In genomic region chr11:69172606-69173005, GRCm38 (mm10) we compare ENCODE assay signal across 33 mouse cellular contexts. TPM values are rescaled to one million over a fixed set of nuclear protein-coding genes. Genes with fewer than 3 reads are reported as not detected.
A peak's percentile ranks its signal among the peaks of the same experiment; 100 is the strongest.
DNase-seq lines count a peak whose midpoint lies in the region; ATAC-seq lines count a peak whose summit lies in the region.
"Had no signal": no experiment of that assay in that cellular context is flagged by ENCODE, and none has a peak within 500 bp of the region (broad histone marks: within the 10 kb centered on the region; RNA-seq: fewer than 3 reads in every experiment).

No protein-coding gene starts in this region.

- no peaks in the 10 kb centered on the region for H3K4me1 ChIP-seq in heart, embryonic 10.5 days
- no peaks in the 10 kb centered on the region for H3K4me1 ChIP-seq in hindbrain, embryonic 14.5 days (replicated peaks; ENCODE audit: control insufficient read depth, insufficient read depth, low read length)
- H3K4me1 ChIP-seq: hindbrain, embryonic 10.5 days; hindbrain, embryonic 13.5 days had no signal

- WGBS in heart, embryonic 10.5 days = 82% methylated on average over 2 of the region's 2 CpGs
- WGBS in hindbrain, embryonic 14.5 days = 90% methylated on average over 2 of the region's 2 CpGs

- no peaks in the 10 kb centered on the region for H3K9me3 ChIP-seq in heart, embryonic 10.5 days
- H3K9me3 ChIP-seq in hindbrain, embryonic 14.5 days (ENCODE audit: control insufficient read depth, low read length) = no peaks in the 10 kb centered on the region
- H3K9me3 ChIP-seq: forebrain, embryonic 10.5 days; hindbrain, embryonic 10.5 days; hindbrain, embryonic 13.5 days had no signal

- H3K27me3 ChIP-seq in heart, embryonic 10.5 days (ENCODE audit: insufficient read depth, poor library complexity, severe bottlenecking) = peaks cover 33% of the 10 kb centered on the region
- H3K27me3 ChIP-seq in hindbrain, embryonic 14.5 days (ENCODE audit: control insufficient read depth, insufficient read depth, low read length) = no peaks in the 10 kb centered on the region
- H3K27me3 ChIP-seq: hindbrain, embryonic 13.5 days had no signal

- intact Hi-C loops in heart, postnatal 14 days (cut with DNase I) = no loop called here

- no peak overlapping the region for H3K9ac ChIP-seq in hindbrain, embryonic 14.5 days
- H3K9ac ChIP-seq: forebrain, postnatal 0 days; hindbrain, embryonic 13.5 days had no signal

- no peak overlapping the region for H3K4me3 ChIP-seq in heart, embryonic 10.5 days
- H3K4me3 ChIP-seq in hindbrain, embryonic 14.5 days (replicated peaks; ENCODE audit: low read length) = no peak overlapping the region
- H3K4me3 ChIP-seq: forebrain, embryonic 10.5 days; heart, adult 2 months; hindbrain, embryonic 10.5 days; hindbrain, embryonic 13.5 days had no signal

- H3K36me3 ChIP-seq in heart, embryonic 10.5 days = no peaks in the 10 kb centered on the region
- H3K36me3 ChIP-seq in hindbrain, embryonic 14.5 days (replicated peaks; ENCODE audit: control insufficient read depth, insufficient read depth) = no peaks in the 10 kb centered on the region
- H3K36me3 ChIP-seq: forebrain, embryonic 10.5 days; hindbrain, embryonic 10.5 days; hindbrain, embryonic 13.5 days had no signal

- DNase-seq in adrenal gland, postnatal 14 days = peak; percentile 17
- no peak for DNase-seq in adrenal gland, adult 18-20 months (ENCODE audit: low spot score in 2 of 2)
- peak; percentile 73 for DNase-seq in heart, embryonic 10.5 days (ENCODE audit: low spot score)
- DNase-seq in heart, postnatal 14 days = no peak
- DNase-seq in 3T3-L1 (ENCODE audit: low read depth, low spot score) = peak; percentile 68
- DNase-seq in NIH3T3 (ENCODE audit: low read depth) = peak; percentile 17
- no peak for DNase-seq in hindbrain, embryonic 14.5 days (ENCODE audit: low spot score)
- DNase-seq: B cell, adult 2 months; cerebellum, adult 11-12 months; cerebellum, adult 8-10 months; cerebellum, postnatal 10 days; forebrain, postnatal 0 days; gastrocnemius, postnatal 36 days; heart, postnatal 36 days; kidney, adult 18-20 months; kidney, adult 9 months had no signal

- H3K4me2 ChIP-seq in hindbrain, embryonic 14.5 days (replicated peaks) = no peak overlapping the region
- H3K4me2 ChIP-seq: heart, embryonic 11.5 days; hindbrain, embryonic 13.5 days had no signal

- H3K27ac ChIP-seq in heart, embryonic 10.5 days = no peak overlapping the region
- H3K27ac ChIP-seq in hindbrain, embryonic 14.5 days = no peak overlapping the region
- H3K27ac ChIP-seq: forebrain, embryonic 10.5 days; heart, adult 2 months; hindbrain, embryonic 10.5 days; hindbrain, embryonic 13.5 days; hindbrain, postnatal 0 days had no signal

- no peak for ATAC-seq in hindbrain, embryonic 14.5 days (ENCODE audit: low FRiP score)
- ATAC-seq: activated CD4-positive, CD25-positive, alpha-beta regulatory T cell, adult 4 months; forebrain, embryonic 14.5 days; forebrain, postnatal 0 days; hindbrain, postnatal 0 days; inflammation-experienced regulatory T-cells, adult 6 months; intestine, embryonic 16.5 days had no signal

RNA-seq across cellular contexts. Expression of gene Alox12b, which starts 15.8 kb away (rescaled TPM):
- not detected in 2 replicates for total RNA-seq in adrenal gland, postnatal 14 days (2021)
- total RNA-seq in adrenal gland, adult 18-20 months (2021) = not detected
- not detected in 2 replicates for polyA plus RNA-seq in heart, embryonic 10.5 days (2016; fragmentation: Nextera tagmentation; extraction: Ambion mirVana)
- total RNA-seq in heart, postnatal 14 days (2021) = not detected
- 0.59 and 0.60 TPM in 2 replicates for polyA plus RNA-seq in hindbrain, embryonic 14.5 days (2014; fragmentation: Nextera tagmentation; extraction: Ambion mirVana)
- total RNA-seq: gastrocnemius, adult 8-10 months; gastrocnemius, postnatal 36 days; granulocyte monocyte progenitor cell, adult 5-6 weeks; heart, adult 2 months; heart, postnatal 36 days; MEL had no signal
- polyA plus RNA-seq: activated CD4-positive, CD25-positive, alpha-beta regulatory T cell, adult 4 months; forebrain, embryonic 14.5 days; heart, embryonic 11.5 days; heart, embryonic 14.5 days; heart, postnatal 0 days; hindbrain, embryonic 10.5 days; inflammation-experienced regulatory T-cells, adult 6 months had no signal

RNA-seq across cellular contexts. Expression of gene Alox8, which starts 25.0 kb away (rescaled TPM):
- 0.19 TPM in 1 of 2 replicates, not detected in the other for total RNA-seq in adrenal gland, postnatal 14 days (2021)
- total RNA-seq in adrenal gland, adult 18-20 months (2021) = not detected
- 1.1 and 1.2 TPM in 2 replicates for polyA plus RNA-seq in heart, embryonic 10.5 days (2016; fragmentation: Nextera tagmentation; extraction: Ambion mirVana)
- total RNA-seq in heart, postnatal 14 days (2021) = 1 to 10 TPM in 1 of 2 experiments, under 1 TPM in 1; 0.88 to 1.7 TPM
- 0.25 and 0.30 TPM in 2 replicates for polyA plus RNA-seq in hindbrain, embryonic 14.5 days (2014; fragmentation: Nextera tagmentation; extraction: Ambion mirVana)
- total RNA-seq: gastrocnemius, adult 8-10 months; gastrocnemius, postnatal 36 days; granulocyte monocyte progenitor cell, adult 5-6 weeks had no signal
- polyA plus RNA-seq: embryonic facial prominence, embryonic 11.5 days; embryonic facial prominence, embryonic 14.5 days; hindbrain, embryonic 10.5 days had no signal

RNA-seq across cellular contexts. Expression of gene Aloxe3, which starts 46.9 kb away (rescaled TPM):
- total RNA-seq in adrenal gland, postnatal 14 days (2021) = 1.2 and 1.6 TPM in 2 replicates
- total RNA-seq in adrenal gland, adult 18-20 months (2021) = 1 to 10 TPM; 1.1 to 1.6 TPM
- 0.16 and 0.25 TPM in 2 replicates for polyA plus RNA-seq in heart, embryonic 10.5 days (2016; fragmentation: Nextera tagmentation; extraction: Ambion mirVana)
- total RNA-seq in heart, postnatal 14 days (2021) = not detected
- polyA plus RNA-seq in hindbrain, embryonic 14.5 days (2014; fragmentation: Nextera tagmentation; extraction: Ambion mirVana) = 4.3 and 4.9 TPM in 2 replicates
- total RNA-seq: gastrocnemius, postnatal 36 days; granulocyte monocyte progenitor cell, adult 5-6 weeks; heart, postnatal 36 days; MEL had no signal
- polyA plus RNA-seq: heart, postnatal 0 days had no signal

RNA-seq across cellular contexts. Expression of gene 9130213A22Rik, which starts 50.2 kb away (rescaled TPM):
- total RNA-seq in adrenal gland, postnatal 14 days (2021) = 0.38 and 0.41 TPM in 2 replicates
- under 1 TPM; 0.43 to 0.61 TPM for total RNA-seq in adrenal gland, adult 18-20 months (2021)
- polyA plus RNA-seq in heart, embryonic 10.5 days (2016; fragmentation: Nextera tagmentation; extraction: Ambion mirVana) = 0.16 and 0.17 TPM in 2 replicates
- under 1 TPM; 0.33 to 0.44 TPM for total RNA-seq in heart, postnatal 14 days (2021)
- polyA plus RNA-seq in hindbrain, embryonic 14.5 days (2014; fragmentation: Nextera tagmentation; extraction: Ambion mirVana) = 0.39 and 0.56 TPM in 2 replicates
- total RNA-seq: gastrocnemius, postnatal 36 days; granulocyte monocyte progenitor cell, adult 5-6 weeks had no signal
- polyA plus RNA-seq: activated CD4-positive, CD25-positive, alpha-beta regulatory T cell, adult 4 months; embryonic facial prominence, embryonic 11.5 days had no signal

RNA-seq across cellular contexts. Expression of gene Hes7, which starts 52.4 kb away (rescaled TPM):
- total RNA-seq in adrenal gland, postnatal 14 days (2021) = 0.37 TPM in 1 of 2 replicates, not detected in the other
- under 1 TPM in 1 of 2 experiments, not detected in 1; 0.26 TPM for total RNA-seq in adrenal gland, adult 18-20 months (2021)
- 0.60 and 0.63 TPM in 2 replicates for polyA plus RNA-seq in heart, embryonic 10.5 days (2016; fragmentation: Nextera tagmentation; extraction: Ambion mirVana)
- under 1 TPM; 0.14 to 0.32 TPM for total RNA-seq in heart, postnatal 14 days (2021)
- 0.43 and 0.52 TPM in 2 replicates for polyA plus RNA-seq in hindbrain, embryonic 14.5 days (2014; fragmentation: Nextera tagmentation; extraction: Ambion mirVana)
- total RNA-seq: gastrocnemius, adult 8-10 months; gastrocnemius, postnatal 36 days; granulocyte monocyte progenitor cell, adult 5-6 weeks; heart, postnatal 36 days had no signal
- polyA plus RNA-seq: activated CD4-positive, CD25-positive, alpha-beta regulatory T cell, adult 4 months; inflammation-experienced regulatory T-cells, adult 6 months had no signal

Comparison
In these comparisons a context has a peak if more than half of its experiments do, and no peak if none do; other contexts are left out.
1. DNase-seq: peak in adrenal gland, postnatal 14 days (single experiment), heart, embryonic 10.5 days (single experiment), 3T3-L1 (single experiment) and NIH3T3 (single experiment); none in adrenal gland, adult 18-20 months (0 of 2), heart, postnatal 14 days (0 of 2) and hindbrain, embryonic 14.5 days (single experiment).